Mouse (Mus musculus) layer of hippocampus, postnatal 36 days (tissue): ENCODE measurements around the gene Erc2. TPM values are rescaled to one million over a fixed set of nuclear protein-coding genes. Genes with fewer than 3 reads are reported as not detected.

Experiments
- DNase-seq, 2 experiments: peaks; one replicate each; pipeline ENCODE4 v3.0.0; 2022
- total RNA-seq, 2 experiments: library from RNA; stranded (reverse); gene quantifications; 2 replicates each; pipeline ENCODE4 v1.2.3; 2021

Gene Erc2
- total RNA-seq, 2 experiments from 2014 or later: 221 to 266 TPM

DNA sequence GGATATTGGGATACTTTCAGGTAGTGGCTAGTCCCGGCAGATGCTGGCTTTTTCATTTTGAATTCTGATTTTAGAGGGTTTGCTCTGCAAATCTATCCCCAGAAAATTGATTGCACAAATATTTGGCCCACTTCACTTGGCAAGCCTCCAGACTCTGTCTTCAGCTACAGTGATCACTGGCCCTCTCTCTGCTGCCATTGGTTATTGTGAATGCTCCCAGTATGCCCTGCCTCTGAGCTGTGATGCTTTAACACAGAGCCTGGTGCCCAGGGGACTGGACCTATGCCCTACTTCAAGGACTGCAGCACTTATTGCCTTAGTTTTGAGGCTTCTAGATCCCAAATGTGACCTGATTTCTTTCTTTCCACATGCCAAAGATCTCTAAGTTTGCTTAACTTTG lies 686.4 kb downstream of the Erc2 start:
- DNase-seq: no peak

DNA sequence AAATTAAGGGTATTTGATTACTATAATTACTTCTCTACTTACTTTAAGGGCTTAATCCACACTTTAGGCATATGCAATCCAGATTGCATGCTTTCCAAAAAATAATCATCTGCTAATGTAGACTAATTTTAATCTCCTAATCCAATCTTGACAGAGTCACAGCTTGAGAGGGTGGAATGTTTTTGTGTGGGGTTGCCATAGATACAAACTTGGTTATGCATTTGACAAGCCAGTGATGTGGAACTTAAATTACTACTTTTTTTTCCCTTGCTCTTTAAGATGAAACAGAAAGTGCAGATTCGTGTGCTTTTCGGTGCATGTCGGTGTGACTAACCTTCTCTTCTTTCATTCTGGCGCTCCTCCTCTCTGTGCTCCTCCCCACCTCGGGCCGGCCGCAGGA lies 694.6 kb downstream of the Erc2 start:
- no peak for DNase-seq

GRCm38 (mm10) chr14:28321916-28322534 lies 699.8 kb downstream of the Erc2 start:
- no peak for DNase-seq

- no peak for DNase-seq
Observed at GRCm38 (mm10) chr14:28323243-28323642, 701.0 kb downstream of the Erc2 start.

GRCm38 (mm10) chr14:28323727-28324126 lies 701.5 kb downstream of the Erc2 start:
- DNase-seq: no peak

GRCm38 (mm10) chr14:28326456-28326855 lies 704.2 kb downstream of the Erc2 start:
- DNase-seq: no peak

DNA sequence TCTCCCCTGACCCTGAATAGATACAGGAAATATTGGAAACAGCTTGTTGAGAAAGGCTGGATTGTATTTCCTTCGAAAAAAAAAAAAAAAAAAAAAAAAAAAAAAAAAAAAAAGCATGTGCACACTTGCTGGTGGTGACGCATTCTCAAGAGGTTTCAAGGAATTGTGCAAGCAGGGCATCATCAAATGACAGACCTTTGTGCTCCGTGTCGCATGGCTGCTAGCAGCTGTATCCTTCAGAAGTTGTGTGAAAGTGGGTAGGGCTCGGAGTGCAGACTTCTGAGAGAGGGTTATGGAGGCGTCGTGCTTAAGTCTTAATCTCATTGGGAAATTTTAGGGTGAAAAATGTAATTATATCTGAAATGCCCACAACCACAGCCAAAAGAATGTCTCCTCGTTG lies 706.3 kb downstream of the Erc2 start:
- no peak for DNase-seq

DNA sequence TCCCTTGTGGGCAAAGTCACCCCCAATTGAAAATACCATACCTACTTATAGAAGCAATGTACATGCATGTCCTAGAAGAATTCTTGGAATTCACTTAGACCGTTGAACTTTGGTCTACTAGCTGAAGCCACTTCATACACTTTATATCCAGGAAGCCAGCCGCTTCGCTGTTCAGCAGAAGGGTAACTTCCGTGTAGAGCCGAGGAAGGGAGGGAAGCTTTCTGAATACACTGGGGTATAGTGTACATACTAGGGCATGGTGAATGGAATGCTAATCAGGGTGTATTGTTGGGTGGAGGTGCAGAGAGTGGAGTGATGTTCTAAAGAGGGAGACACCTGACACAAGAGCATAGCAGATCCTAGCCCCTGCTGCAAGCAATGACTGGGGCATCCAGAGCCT lies 708.9 kb downstream of the Erc2 start:
- no peak for DNase-seq

- no peak for DNase-seq
Observed at GRCm38 (mm10) chr14:28332351-28332953, 710.2 kb downstream of the Erc2 start.

DNA sequence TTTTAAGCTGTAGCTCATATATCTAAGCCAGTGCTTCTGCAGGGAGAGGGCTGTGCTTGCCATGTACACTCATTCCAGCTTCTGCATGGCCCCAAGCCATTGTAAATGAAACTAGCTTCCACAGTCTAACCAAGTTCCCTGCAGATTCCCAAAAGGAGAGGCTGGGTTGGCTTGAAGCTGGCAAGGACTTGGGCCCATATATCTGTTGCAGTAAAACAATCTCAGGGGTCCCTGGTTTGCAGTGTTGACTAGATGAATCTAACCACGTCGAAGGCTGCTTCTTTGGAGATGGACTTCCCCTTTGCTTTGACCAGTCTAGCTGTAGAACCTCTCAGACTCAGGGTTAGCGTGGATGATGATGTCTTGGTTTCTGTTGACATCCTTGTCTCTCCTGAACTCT lies 716.9 kb downstream of the Erc2 start:
- DNase-seq: no peak

- no peak for DNase-seq
Observed at GRCm38 (mm10) chr14:28349129-28349528, 726.9 kb downstream of the Erc2 start.

DNA sequence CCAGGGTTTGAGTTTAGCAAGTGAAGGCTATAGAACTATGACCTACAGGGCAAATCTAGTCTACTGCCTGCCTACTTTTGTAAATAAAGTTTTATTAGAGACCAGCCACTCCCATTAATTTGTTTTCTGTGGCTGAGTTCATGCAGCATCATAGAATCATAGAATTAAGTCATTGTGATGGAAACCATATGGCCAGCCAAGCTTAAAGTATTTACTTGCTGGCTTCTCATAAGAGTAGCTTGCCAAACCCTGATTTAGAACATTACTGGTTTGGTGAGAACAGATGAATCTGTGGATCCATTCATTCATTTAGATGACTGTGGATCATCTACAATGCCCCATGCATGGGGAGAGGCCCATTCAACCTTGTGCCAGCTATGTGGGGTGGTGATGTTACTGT lies 733.8 kb downstream of the Erc2 start:
- no peak for DNase-seq

DNA sequence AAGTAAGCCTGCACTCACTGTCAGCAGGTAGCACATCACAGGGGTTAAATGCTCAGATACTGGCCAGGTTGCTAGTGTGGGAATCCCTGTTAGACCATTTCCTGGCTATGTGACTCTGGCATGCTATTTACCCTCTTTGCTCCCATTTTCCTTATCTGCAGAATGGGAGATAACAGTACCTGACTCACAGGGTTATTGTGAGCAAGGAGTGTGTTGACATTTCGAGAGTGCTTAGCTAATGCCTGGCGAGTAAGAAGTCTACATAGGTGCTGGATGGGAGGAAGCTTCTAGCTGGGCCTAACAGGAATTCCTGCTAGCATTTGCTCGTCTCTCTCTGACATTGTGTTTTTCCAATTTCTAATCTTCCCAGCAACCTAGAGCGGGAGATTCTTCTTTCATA lies 737.3 kb downstream of the Erc2 start:
- no peak for DNase-seq

GRCm38 (mm10) chr14:28359983-28360382 lies 737.8 kb downstream of the Erc2 start:
- no peak for DNase-seq

DNA sequence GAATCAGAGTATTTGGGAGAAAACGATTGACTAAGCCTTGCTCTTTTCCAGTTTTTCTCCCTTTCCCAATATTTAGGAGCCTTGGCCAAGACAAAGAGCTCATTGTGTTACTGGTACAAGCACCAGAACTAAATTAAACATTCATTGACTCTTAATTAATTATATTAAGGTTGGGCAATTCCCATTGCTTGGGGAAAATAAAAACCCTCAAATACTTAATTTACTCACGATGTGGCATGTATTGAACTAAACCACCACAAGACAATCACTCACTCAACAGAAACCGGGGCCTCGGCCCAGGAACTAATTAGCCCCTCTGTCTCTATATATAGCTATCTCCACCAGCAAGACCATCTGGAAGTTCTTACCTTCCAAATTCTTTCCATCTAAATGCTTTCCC lies 740.1 kb downstream of the Erc2 start:
- DNase-seq: no peak

DNA sequence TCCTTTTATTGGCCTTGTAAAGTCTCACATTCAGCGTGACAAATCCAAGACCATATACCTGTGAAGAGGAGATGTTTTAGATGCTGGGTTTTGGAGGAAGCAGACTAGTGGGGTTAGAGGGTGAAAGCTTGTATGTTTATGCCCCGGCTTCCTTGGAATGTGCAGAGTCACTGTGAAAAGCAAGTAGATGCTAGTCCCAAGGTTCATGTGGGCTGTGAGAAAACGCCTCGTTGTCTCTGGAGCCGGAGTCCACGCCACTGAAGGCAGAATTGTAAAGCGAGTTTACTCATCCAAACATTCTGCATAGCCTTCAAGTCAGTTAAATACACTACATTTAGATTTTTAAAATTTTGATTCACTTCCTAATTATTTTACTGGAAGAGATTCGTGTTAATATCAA lies 748.5 kb downstream of the Erc2 start:
- DNase-seq: no peak

DNA sequence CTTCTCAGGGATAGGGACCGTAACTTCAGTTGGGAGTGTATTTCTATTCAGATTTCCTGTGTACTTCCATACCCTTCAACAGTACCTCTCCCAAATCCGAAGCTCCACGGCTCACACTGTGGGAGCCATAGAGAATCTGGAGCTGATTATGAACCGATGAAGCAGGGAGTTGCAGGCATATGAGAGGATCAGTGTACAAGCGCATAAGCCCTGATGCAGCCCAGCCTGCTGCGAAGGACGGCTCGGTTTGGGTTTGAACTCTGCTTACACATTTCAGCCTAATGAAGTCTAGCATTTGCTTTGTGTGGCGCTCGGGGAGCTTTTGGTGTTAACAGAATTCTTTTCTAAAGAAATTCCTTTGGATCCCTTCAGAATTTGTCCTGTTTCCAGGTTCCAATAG lies 749.4 kb downstream of the Erc2 start:
- DNase-seq: no peak

GRCm38 (mm10) chr14:28375642-28376091 lies 753.4 kb downstream of the Erc2 start:
- no peak for DNase-seq

- no peak for DNase-seq
Observed at GRCm38 (mm10) chr14:28376208-28376805, 754.1 kb downstream of the Erc2 start.

GRCm38 (mm10) chr14:28377519-28377918 lies 755.3 kb downstream of the Erc2 start:
- DNase-seq: no peak

GRCm38 (mm10) chr14:28380129-28380528 lies 757.9 kb downstream of the Erc2 start:
- DNase-seq: no peak

DNA sequence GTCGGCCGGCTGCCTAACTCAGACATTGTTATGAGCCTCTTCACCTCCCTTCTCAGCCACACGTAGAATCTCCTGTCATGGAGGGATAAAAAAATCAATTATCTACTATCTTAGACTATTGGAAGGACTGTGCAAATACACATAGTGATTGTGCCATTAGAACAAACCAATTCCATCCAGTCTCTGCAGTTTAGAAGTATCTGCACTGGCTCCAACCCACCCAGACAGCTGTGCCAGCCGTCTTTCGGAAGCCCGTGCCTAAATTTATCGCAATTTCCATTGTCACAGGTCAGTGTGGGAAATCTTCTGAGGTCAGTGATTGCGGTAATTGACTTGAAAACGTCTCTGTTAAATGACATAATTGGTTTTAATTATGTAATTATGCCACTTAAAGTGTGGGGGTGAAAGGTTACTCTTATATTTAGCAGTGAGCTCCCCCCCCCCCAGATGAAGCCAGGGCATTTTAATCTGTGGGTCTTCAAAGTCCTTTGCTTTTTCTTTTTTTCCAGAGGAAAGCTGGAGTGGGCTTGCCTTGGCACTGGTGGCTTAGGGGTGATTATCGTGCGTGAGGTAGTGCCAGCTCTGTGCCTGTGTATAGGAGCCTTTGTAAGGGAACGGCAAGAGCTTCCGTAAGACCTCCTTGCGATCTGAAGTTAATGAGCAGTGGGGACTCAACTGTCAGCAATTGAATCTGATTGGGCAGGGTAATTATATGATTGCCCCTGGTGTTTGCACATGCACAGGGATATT lies 759.7 kb downstream of the Erc2 start:
- no peak for DNase-seq

DNA sequence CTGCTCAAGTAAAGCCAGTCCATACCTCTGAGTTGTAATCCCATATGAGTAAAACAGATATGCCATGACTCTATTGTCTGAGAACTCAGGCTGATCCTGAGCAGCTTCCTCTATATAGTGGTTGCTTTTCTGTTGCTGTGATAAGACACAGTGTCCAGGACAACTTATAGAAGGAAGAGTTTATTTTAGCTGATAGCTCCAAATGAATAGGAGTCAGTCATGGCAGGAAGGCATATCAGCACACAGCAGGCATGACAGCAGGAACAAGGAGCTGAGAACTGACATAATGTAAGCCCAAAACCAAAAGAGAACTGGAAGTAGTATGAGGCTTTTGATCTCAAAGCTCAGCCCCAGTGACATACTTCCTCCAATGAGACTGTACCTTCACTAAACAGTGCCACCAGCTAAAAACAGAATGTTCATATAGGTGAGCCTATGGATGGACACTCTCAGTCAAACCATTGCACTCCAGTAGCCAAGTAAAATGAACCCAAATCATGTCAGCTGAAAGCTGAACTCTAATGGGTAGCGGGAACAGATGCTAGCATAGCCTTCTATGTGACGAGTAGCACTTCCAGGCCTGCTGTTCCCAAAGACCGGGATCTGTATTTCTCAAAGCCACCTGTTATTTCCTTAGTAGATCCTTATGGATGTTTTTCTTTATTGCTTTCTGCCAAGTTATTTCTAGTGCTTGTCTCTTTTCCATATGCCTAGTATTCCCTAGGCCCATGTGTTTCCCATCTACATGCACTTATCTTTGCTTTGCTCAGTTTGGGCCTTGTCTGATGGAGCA lies 764.8 kb downstream of the Erc2 start:
- no peak for DNase-seq
